Mouse (Mus musculus) midbrain, embryonic 11.5 days (tissue): ENCODE data around the gene Rab3c. TPM values are rescaled to one million over a fixed set of nuclear protein-coding genes. Genes with fewer than 3 reads are reported as not detected.

ENCODE experiments used
- ATAC-seq: fragments of 200-750 bp; cut with Nextera tagmentation; 2 replicates; pipeline ENCODE4 v1.8.0; 2017; ENCODE audit warnings: moderate TSS enrichment, moderate library complexity; ENCODE audit not compliant: low FRiP score
- DNase-seq: peaks from one replicate; pipeline ENCODE4 v3.0.0; 2015; ENCODE audit warnings: low spot score; ENCODE audit errors: missing footprints
- H3K27ac ChIP-seq: fragments of 300-500 bp; sonication (generic); 2 replicates; pipeline ENCODE4 v1.5.1; 2014; ENCODE audit warnings: low read depth, low read length
- H3K27me3 ChIP-seq: fragments of 300-500 bp; sonication (generic); 2 replicates; pipeline ENCODE4 v1.6.1; 2014; ENCODE audit warnings: mild to moderate bottlenecking, low read length, moderate library complexity, mixed read lengths; ENCODE audit not compliant: control insufficient read depth, insufficient read depth
- H3K36me3 ChIP-seq: fragments of 300-500 bp; sonication (generic); 2 replicates; pipeline ENCODE4 v1.6.1; 2014; ENCODE audit warnings: mild to moderate bottlenecking, low read length, moderate library complexity, mixed read lengths; ENCODE audit not compliant: control insufficient read depth, insufficient read depth
- H3K4me1 ChIP-seq: fragments of 300-500 bp; sonication (generic); 2 replicates; pipeline ENCODE4 v1.6.1; 2014; ENCODE audit warnings: low read length; ENCODE audit not compliant: control insufficient read depth, insufficient read depth
- H3K4me2 ChIP-seq: fragments of 300-500 bp; sonication (generic); 2 replicates; pipeline ENCODE4 v1.6.1; 2014; ENCODE audit warnings: mild to moderate bottlenecking, moderate library complexity
- H3K4me3 ChIP-seq: fragments of 300-500 bp; sonication (generic); 2 replicates; pipeline ENCODE4 v1.5.1; 2014; ENCODE audit warnings: low read depth, low read length
- H3K9ac ChIP-seq: fragments of 300-500 bp; sonication (generic); 2 replicates; pipeline ENCODE4 v1.6.1; 2014; ENCODE audit warnings: low read length
- H3K9me3 ChIP-seq: fragments of 300-500 bp; sonication (generic); 2 replicates; pipeline ENCODE4 v1.6.1; 2016; ENCODE audit warnings: low read length; ENCODE audit not compliant: control insufficient read depth
- WGBS: fragments of 180-500 bp; shearing (Covaris S2); extraction: QIAGEN DNeasy Blood & Tissue Kit; methylation state at CpG from one replicate; pipeline ENCODE4 v1.1.7; 2014; 5-methylcytosine and 5-hydroxymethylcytosine counted together
- polyA plus RNA-seq: library from polyadenylated mRNA; unstranded; fragments of >200 nt; fragmentation: Nextera tagmentation; extraction: Ambion mirVana; gene quantifications from 2 replicates; pipeline ENCODE4 v1.2.1, GENCODE M21; 2014

The Rab3c gene
- polyA plus RNA-seq, 1 experiment from 2014 or later = 35.3 TPM

- H3K4me2 ChIP-seq = no peak overlapping the region
- DNase-seq (no peak), ATAC-seq (no peak)
- no peak overlapping the region for H3K9ac ChIP-seq
- H3K4me3 ChIP-seq = no peak overlapping the region
- H3K36me3 ChIP-seq = no peaks in the 10 kb centered on the region
- H3K27me3 ChIP-seq = no peaks in the 10 kb centered on the region
- WGBS = 71% methylated on average over 7 of the region's 7 CpGs
- H3K9me3 ChIP-seq = no peaks in the 10 kb centered on the region
- H3K27ac ChIP-seq = no peak overlapping the region
- no peaks in the 10 kb centered on the region for H3K4me1 ChIP-seq
Observed at GRCm38 (mm10) chr13:110219195-110219594, 61.6 kb downstream of the Rab3c start.

GRCm38 (mm10) chr13:110218497-110218896, 62.3 kb downstream of the Rab3c start:
- no peak overlapping the region for H3K4me2 ChIP-seq
- H3K27ac ChIP-seq = no peak overlapping the region
- H3K4me1 ChIP-seq = no peaks in the 10 kb centered on the region
- WGBS = 92% methylated on average over 4 of the region's 4 CpGs
- no peaks in the 10 kb centered on the region for H3K27me3 ChIP-seq
- H3K36me3 ChIP-seq = no peaks in the 10 kb centered on the region
- no peak for DNase-seq
- H3K4me3 ChIP-seq = no peak overlapping the region
- no peak overlapping the region for H3K9ac ChIP-seq
- ATAC-seq = no peak
- no peaks in the 10 kb centered on the region for H3K9me3 ChIP-seq

GRCm38 (mm10) chr13:110211526-110212075, 69.2 kb downstream of the Rab3c start:
- Histone ChIP-seq H3K9ac (no peak overlapping the region), H3K27ac (no peak overlapping the region), H3K4me2 (no peak overlapping the region), H3K36me3 (no peaks in the 10 kb centered on the region), H3K4me1 (no peaks in the 10 kb centered on the region), H3K9me3 (no peaks in the 10 kb centered on the region), H3K4me3 (no peak overlapping the region), H3K27me3 (no peaks in the 10 kb centered on the region)
- WGBS = 91% methylated on average over 8 of the region's 8 CpGs
- DNase-seq (no peak), ATAC-seq (no peak)

GRCm38 (mm10) chr13:110198906-110199305, 81.9 kb downstream of the Rab3c start:
- ATAC-seq = no peak
- Histone ChIP-seq H3K4me3 (no peak overlapping the region), H3K4me2 (no peak overlapping the region), H3K27ac (no peak overlapping the region), H3K9ac (no peak overlapping the region), H3K27me3 (no peaks in the 10 kb centered on the region), H3K36me3 (no peaks in the 10 kb centered on the region), H3K4me1 (no peaks in the 10 kb centered on the region), H3K9me3 (no peaks in the 10 kb centered on the region)
- WGBS = 88% methylated on average over 5 of the region's 5 CpGs
- no peak for DNase-seq

- H3K27ac ChIP-seq = no peak overlapping the region
- no peaks in the 10 kb centered on the region for H3K36me3 ChIP-seq
- DNase-seq (no peak), ATAC-seq (no peak)
- H3K4me1 ChIP-seq = no peaks in the 10 kb centered on the region
- no peak overlapping the region for H3K9ac ChIP-seq
- no peak overlapping the region for H3K4me3 ChIP-seq
- no peaks in the 10 kb centered on the region for H3K27me3 ChIP-seq
- WGBS = 50% methylated on average over 1 of the region's 1 CpGs
- no peak overlapping the region for H3K4me2 ChIP-seq
- no peaks in the 10 kb centered on the region for H3K9me3 ChIP-seq
Observed at GRCm38 (mm10) chr13:110190039-110190438, 90.8 kb downstream of the Rab3c start.

GRCm38 (mm10) chr13:110184963-110185685, 95.7 kb downstream of the Rab3c start:
- H3K9me3 ChIP-seq = no peaks in the 10 kb centered on the region
- ATAC-seq = no peak
- no peak overlapping the region for H3K27ac ChIP-seq
- H3K4me1 ChIP-seq = 0 out of 2 replicates have a peak, but pooled peaks cover 2% of the 10 kb centered on the region
- no peak overlapping the region for H3K4me2 ChIP-seq
- no peaks in the 10 kb centered on the region for H3K27me3 ChIP-seq
- H3K4me3 ChIP-seq = no peak overlapping the region
- no peaks in the 10 kb centered on the region for H3K36me3 ChIP-seq
- no peak for DNase-seq
- WGBS = 78% methylated on average over 4 of the region's 4 CpGs
- no peak overlapping the region for H3K9ac ChIP-seq

- DNase-seq (peak; percentile 10), ATAC-seq (no peak)
- Histone ChIP-seq H3K9ac (no peak overlapping the region), H3K4me2 (no peak overlapping the region), H3K36me3 (no peaks in the 10 kb centered on the region), H3K9me3 (no peaks in the 10 kb centered on the region), H3K4me3 (no peak overlapping the region), H3K4me1 (no peaks in the 10 kb centered on the region), H3K27me3 (no peaks in the 10 kb centered on the region), H3K27ac (no peak overlapping the region)
- WGBS = 91% methylated on average over 6 of the region's 6 CpGs
Observed at GRCm38 (mm10) chr13:110175651-110176050, 105.1 kb downstream of the Rab3c start.

GRCm38 (mm10) chr13:110169669-110170068, 111.1 kb downstream of the Rab3c start:
- Histone ChIP-seq H3K4me2 (no peak overlapping the region), H3K27ac (peak overlapping the region; percentile 4; the same call in 1 of the 2 replicates), H3K9me3 (no peaks in the 10 kb centered on the region), H3K4me1 (peaks cover 12% of the 10 kb centered on the region), H3K36me3 (no peaks in the 10 kb centered on the region), H3K9ac (no peak overlapping the region), H3K27me3 (no peaks in the 10 kb centered on the region), H3K4me3 (no peak overlapping the region)
- DNase-seq = peak; percentile 86
- peak; percentile 79 for ATAC-seq
- 49% methylated on average over 3 of the region's 3 CpGs for WGBS

- Histone ChIP-seq H3K9ac (no peak overlapping the region), H3K27me3 (no peaks in the 10 kb centered on the region), H3K4me2 (no peak overlapping the region), H3K4me1 (peaks cover 12% of the 10 kb centered on the region), H3K4me3 (no peak overlapping the region), H3K36me3 (no peaks in the 10 kb centered on the region), H3K27ac (peak overlapping the region; percentile 4; the same call in 1 of the 2 replicates), H3K9me3 (no peaks in the 10 kb centered on the region)
- DNase-seq = peak; percentile 84
- WGBS = 39% methylated on average over 4 of the region's 4 CpGs
- ATAC-seq = peak; percentile 31
Observed at GRCm38 (mm10) chr13:110169152-110169551, 111.6 kb downstream of the Rab3c start.
